Mouse (Mus musculus) cerebellum, adult 2 months (tissue): Measurements from ENCODE around the gene Spns1.

ENCODE experiments used
- CTCF ChIP-seq: fragments of 200-500 bp; IDR thresholded peaks from 2 replicates; pipeline ENCODE4 v1.5.1; 2011; ENCODE audit warnings: low read depth, mild to moderate bottlenecking, control low read depth, low read length, moderate library complexity, borderline replicate concordance; ENCODE audit not compliant: insufficient read depth
- POLR2A ChIP-seq: fragments of 200-500 bp; IDR thresholded peaks from 2 replicates; pipeline ENCODE4 v1.6.1; 2011; ENCODE audit warnings: low read length, control low read depth, borderline replicate concordance; ENCODE audit not compliant: insufficient read depth

GRCm38 (mm10) chr7:126397221-126397620 lies 20.0 kb upstream of the Spns1 start:
- TF ChIP-seq CTCF (no peak), POLR2A (no peak)
